Mouse (Mus musculus): ENCODE measurements at regions not wholly inside any gene's neighbourhood (a gene's known extent, or its start where the extent isn't known, plus 50 kb on each side); places are given as distances from the start of the nearest gene placed in this dataset.

DNA sequence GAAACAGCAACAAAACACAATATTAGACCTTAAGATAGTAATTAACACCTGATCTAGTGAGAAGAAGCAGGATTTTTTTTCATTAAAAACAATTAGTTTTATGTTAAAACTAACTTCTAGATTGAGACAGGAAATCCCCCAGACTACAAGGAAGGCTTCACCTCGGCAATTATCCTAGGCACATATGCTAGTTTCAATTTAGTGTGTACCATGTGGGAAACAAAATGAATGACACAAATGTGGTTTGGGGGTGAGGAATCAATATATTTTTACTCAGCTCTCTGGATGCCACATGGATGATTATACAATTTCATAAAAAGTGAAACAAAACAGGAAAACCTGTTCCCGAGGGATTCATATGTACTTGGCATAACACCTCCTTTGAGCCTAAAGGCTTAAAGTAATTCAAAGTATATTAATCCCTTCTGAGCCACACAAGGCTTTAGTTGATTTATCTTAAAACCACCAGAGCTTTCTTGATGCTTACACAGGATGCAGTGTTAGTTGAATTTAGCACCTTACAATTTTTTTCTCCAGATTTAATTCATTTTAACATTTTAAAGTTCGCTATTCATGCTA, 244.7 kb downstream of the Manea start:
- DNase-seq (ENCODE audit: low read depth, low spot score): peak; percentile 1

GRCm38 (mm10) chr4:26070606-26071005, 270.6 kb upstream of the Fut9 start:
- no peak for DNase-seq (ENCODE audit: low read depth, low spot score)

- DNase-seq (ENCODE audit: low read depth, low spot score): no peak
These were observed 269.4 kb upstream of the Fut9 start for GRCm38 (mm10) chr4:26069452-26069851.

Measured in forelimb bud, embryonic 11.5 days (tissue).